Mouse (Mus musculus) bone marrow, adult 2 months (tissue): ENCODE results near the gene Oaz3. TPM values are rescaled to one million over a fixed set of nuclear protein-coding genes. Genes with fewer than 3 reads are reported as not detected.
A peak's percentile ranks its signal among the peaks of the same experiment; 100 is the strongest.

Source experiments
- H3K27ac ChIP-seq: fragments of 200-500 bp; 2 replicates; pipeline ENCODE4 v1.5.1; 2012; ENCODE audit warnings: low read depth, mild to moderate bottlenecking, control low read depth, inconsistent platforms, low read length; ENCODE audit not compliant: control insufficient read depth, poor library complexity, insufficient read depth
- H3K4me1 ChIP-seq: fragments of 200-500 bp; 2 replicates; pipeline ENCODE4 v1.6.1; 2011; ENCODE audit warnings: low read length; ENCODE audit not compliant: control insufficient read depth, insufficient read depth
- H3K4me3 ChIP-seq: fragments of 200-500 bp; replicated peaks from 2 replicates; pipeline ENCODE3; 2011; ENCODE audit warnings: mild to moderate bottlenecking, low read depth, low read length, control low read depth; ENCODE audit not compliant: control insufficient read depth
- CTCF ChIP-seq: fragments of 200-500 bp; IDR thresholded peaks from 2 replicates; pipeline ENCODE4 v1.5.1; 2011; ENCODE audit warnings: low read length, control low read depth; ENCODE audit not compliant: control insufficient read depth, insufficient read depth
- POLR2A ChIP-seq: fragments of 200-500 bp; IDR thresholded peaks from 2 replicates; pipeline ENCODE4 v1.6.1; 2011; ENCODE audit warnings: low read depth, mild to moderate bottlenecking, control low read depth, low read length, borderline replicate concordance; ENCODE audit not compliant: control insufficient read depth
- WGBS: fragments of 180-500 bp; shearing (Covaris S2); methylation state at CpG from one replicate; pipeline ENCODE4 v1.1.7; 2018; 5-methylcytosine and 5-hydroxymethylcytosine counted together
- polyA plus RNA-seq: library from polyadenylated mRNA; stranded (reverse); fragments of >200 nt; gene quantifications from 2 replicates; pipeline ENCODE4 v1.2.4, GENCODE M21; 2011; ENCODE audit warnings: low replicate concordance; ENCODE audit not compliant: missing spikeins, insufficient read depth, insufficient read length

Gene Oaz3
- polyA plus RNA-seq, 1 experiment: 1.7 TPM

GRCm38 (mm10) chr3:94436420-94436819 is 7.3 kb downstream of the Oaz3 start:
- TF ChIP-seq POLR2A (no peak), CTCF (no peak)
- whole genome bisulfite sequencing: 87% methylated on average over 9 of the region's 9 CpGs
- no peaks in the 10 kb centered on the region for H3K4me1 ChIP-seq
- no peak overlapping the region for H3K4me3 ChIP-seq
- no peak overlapping the region for H3K27ac ChIP-seq

- 75% methylated on average over 2 of the region's 2 CpGs for WGBS
- H3K4me3 ChIP-seq: no peak overlapping the region
- no peak overlapping the region for H3K27ac ChIP-seq
- no peaks in the 10 kb centered on the region for H3K4me1 ChIP-seq
- TF ChIP-seq CTCF: no peak
Observed at GRCm38 (mm10) chr3:94434305-94434704, 9.4 kb downstream of the Oaz3 start.

- 11% methylated on average over 2 of the region's 2 CpGs for WGBS
- TF ChIP-seq CTCF (no peak), POLR2A (no peak)
- H3K27ac ChIP-seq: no peak overlapping the region
- H3K4me3 ChIP-seq: no peak overlapping the region
- H3K4me1 ChIP-seq: no peaks in the 10 kb centered on the region
Observed at GRCm38 (mm10) chr3:94430980-94431379, 12.7 kb downstream of the Oaz3 start.

- H3K27ac ChIP-seq: peak within 1 kb of the TSS; percentile 14; the same call in 1 of the 2 replicates
- TF ChIP-seq POLR2A (peak; percentile 38; the same call in 1 of the 2 replicates), CTCF (no peak)
- 6% methylated on average over 52 of the region's 52 CpGs for WGBS
- H3K4me3 ChIP-seq: peak within 1 kb of the TSS; percentile 50
- no peaks in the 10 kb centered on the region for H3K4me1 ChIP-seq
Observed at GRCm38 (mm10) chr3:94413031-94413679, 30.6 kb downstream of the Oaz3 start, which contains the start of gene Tdrkh. Gene Tdrkh (plus strand): TSS chr3:94413273.

GRCm38 (mm10) chr3:94412530-94412929 is 31.2 kb downstream of the Oaz3 start:
- Histone ChIP-seq H3K4me1 (no peaks in the 10 kb centered on the region), H3K4me3 (peak overlapping the region; percentile 50), H3K27ac (peak overlapping the region; percentile 14; the same call in 1 of the 2 replicates)
- TF ChIP-seq CTCF: no peak
- TF ChIP-seq POLR2A: no peak
- 6% methylated on average over 25 of the region's 25 CpGs for WGBS

GRCm38 (mm10) chr3:94405561-94405960 is 38.2 kb downstream of the Oaz3 start:
- Histone ChIP-seq H3K4me1 (no peaks in the 10 kb centered on the region), H3K27ac (no peak overlapping the region), H3K4me3 (no peak overlapping the region)
- 72% methylated on average over 4 of the region's 4 CpGs for WGBS
- TF ChIP-seq POLR2A (no peak), CTCF (no peak)

- WGBS: 43% methylated on average over 7 of the region's 7 CpGs
Observed at GRCm38 (mm10) chr3:94404366-94405054, 39.2 kb downstream of the Oaz3 start.

GRCm38 (mm10) chr3:94402451-94402850 is 41.3 kb downstream of the Oaz3 start:
- TF ChIP-seq CTCF: no peak
- TF ChIP-seq POLR2A: no peak
- WGBS: 69% methylated on average over 8 of the region's 8 CpGs
- no peaks in the 10 kb centered on the region for H3K4me1 ChIP-seq
- no peak overlapping the region for H3K4me3 ChIP-seq
- H3K27ac ChIP-seq: no peak overlapping the region

More at GRCm38 (mm10) chr3:94404366-94405054, 39.2 kb downstream of the Oaz3 start:
- no peak for TF ChIP-seq CTCF
- TF ChIP-seq POLR2A: no peak
- no peaks in the 10 kb centered on the region for H3K4me1 ChIP-seq
- no peak overlapping the region for H3K27ac ChIP-seq
- no peak overlapping the region for H3K4me3 ChIP-seq
